Comparison of ENCODE assay signal across 9 mouse cellular contexts in genomic region chr11:100814498-100814897, GRCm38 (mm10). TPM values are rescaled to one million over a fixed set of nuclear protein-coding genes. Genes with fewer than 3 reads are reported as not detected.
DNase-seq lines count a peak whose midpoint lies in the region; ATAC-seq and TF ChIP-seq lines count a peak whose summit lies in the region.
"Had no signal": no experiment of that assay in that cellular context is flagged by ENCODE, and none has a peak within 500 bp of the region (broad histone marks: within the 10 kb centered on the region; RNA-seq: fewer than 3 reads in every experiment).

No protein-coding gene starts in this region.

- H3K4me3 ChIP-seq in heart, adult 2 months = no peak overlapping the region
- H3K4me3 ChIP-seq in kidney, embryonic 16.5 days (ENCODE audit: low read length) = peak overlapping the region; percentile 20
- H3K4me3 ChIP-seq in hindbrain, embryonic 12.5 days = no peak overlapping the region

- H3K79me2 ChIP-seq in heart, adult 2 months (replicated peaks; ENCODE audit: control insufficient read depth, insufficient read depth, low read length) = peaks cover 5% of the 10 kb centered on the region

- TF ChIP-seq POLR2A in heart, adult 2 months (IDR thresholded peaks at IDR 0.05; ENCODE audit: insufficient read depth, low read depth, low read length) = no peak

- H3K36me3 ChIP-seq in heart, adult 2 months (ENCODE audit: control insufficient read depth, insufficient read depth, low read length) = no peaks in the 10 kb centered on the region
- no peaks in the 10 kb centered on the region for H3K36me3 ChIP-seq in kidney, embryonic 16.5 days (ENCODE audit: insufficient read depth, low read length)
- no peaks in the 10 kb centered on the region for H3K36me3 ChIP-seq in hindbrain, embryonic 12.5 days

- peak overlapping the region; percentile 53 for H3K27ac ChIP-seq in heart, adult 2 months
- 0 out of 2 replicates have a peak overlapping the region, but pooled peaks have one; percentile 29 for H3K27ac ChIP-seq in kidney, embryonic 16.5 days (ENCODE audit: low read length)
- H3K27ac ChIP-seq in hindbrain, embryonic 12.5 days = no peak overlapping the region

- peak overlapping the region; percentile 45 for H3K4me2 ChIP-seq in kidney, embryonic 16.5 days (replicated peaks; ENCODE audit: low read depth, low read length)
- H3K4me2 ChIP-seq in hindbrain, embryonic 12.5 days (replicated peaks) = no peak overlapping the region

- H3K9me3 ChIP-seq in kidney, embryonic 16.5 days (ENCODE audit: low read length) = 0 out of 2 replicates have a peak, but pooled peaks cover 3% of the 10 kb centered on the region
- H3K9me3 ChIP-seq in hindbrain, embryonic 12.5 days (replicated peaks) = 0 out of 2 replicates have a peak, but pooled peaks cover 4% of the 10 kb centered on the region

- WGBS in heart, adult 2 months = 40% methylated on average over 13 of the region's 13 CpGs
- WGBS in kidney, embryonic 16.5 days = 18% methylated on average over 13 of the region's 13 CpGs
- WGBS in hindbrain, embryonic 12.5 days = 71% methylated on average over 13 of the region's 13 CpGs

- TF ChIP-seq CTCF in heart, adult 2 months (IDR thresholded peaks at IDR 0.05) = peak; percentile 43

- H3K9ac ChIP-seq in heart, adult 2 months (ENCODE audit: low read depth, low read length) = peak overlapping the region; percentile 14; the same call in 1 of the 2 replicates
- no peak overlapping the region for H3K9ac ChIP-seq in kidney, embryonic 16.5 days (replicated peaks; ENCODE audit: low read length)
- no peak overlapping the region for H3K9ac ChIP-seq in hindbrain, embryonic 12.5 days

- DNase-seq in B cell, adult 2 months = peak; percentile 88
- peak; percentile 76 to 78 for DNase-seq in adrenal gland, postnatal 36 days
- DNase-seq in heart, adult 2 months = peak; percentile 74 to 85
- DNase-seq in lung, postnatal 36 days = peak; percentile 92
- DNase-seq in thymus, adult 18-20 months = peak; percentile 70 to 86
- no peak for DNase-seq in testis, postnatal 10 days (ENCODE audit: low spot score)

- no peaks in the 10 kb centered on the region for H3K27me3 ChIP-seq in heart, adult 2 months (ENCODE audit: control insufficient read depth, insufficient read depth, low read length)
- H3K27me3 ChIP-seq in kidney, embryonic 16.5 days (ENCODE audit: insufficient read depth, low read length) = no peaks in the 10 kb centered on the region
- H3K27me3 ChIP-seq in hindbrain, embryonic 12.5 days = no peaks in the 10 kb centered on the region

- TF ChIP-seq EP300 in heart, adult 2 months (IDR thresholded peaks at IDR 0.05; ENCODE audit: insufficient read depth, low read depth, low read length) = no peak

- H3K4me1 ChIP-seq in heart, adult 2 months (ENCODE audit: control insufficient read depth, insufficient read depth, low read length) = peaks cover 10% of the 10 kb centered on the region
- peaks cover 21% of the 10 kb centered on the region for H3K4me1 ChIP-seq in kidney, embryonic 16.5 days (ENCODE audit: insufficient read depth, low read length)
- H3K4me1 ChIP-seq in hindbrain, embryonic 12.5 days = peaks cover 4% of the 10 kb centered on the region; the same call in 1 of the 2 replicates

- peak; percentile 73 for ATAC-seq in kidney, embryonic 16.5 days (ENCODE audit: low FRiP score, low TSS enrichment)
- ATAC-seq in hindbrain, embryonic 12.5 days (ENCODE audit: low FRiP score) = no peak

- intact Hi-C loops in heart, adult 2 months (cut with DNase I) = loop anchor here (2.0 to 5.0 kb wide), 2 partner anchors 24 to 33 kb away; no protein-coding TSS in a partner anchor

RNA-seq across cellular contexts. Expression of gene Stat5b, which starts 36.0 kb away (rescaled TPM):
- 100 to 1,000 TPM in 1 of 2 experiments, 10 to 100 TPM in 1; 58.3 to 111 TPM for total RNA-seq in adrenal gland, postnatal 36 days (2021)
- 10 to 100 TPM; 58.6 to 65.2 TPM for total RNA-seq in heart, adult 2 months (2021)
- polyA plus RNA-seq in heart, adult 2 months (2012; rRNA removed) = 35.4 and 50.7 TPM in 2 replicates
- polyA plus RNA-seq in kidney, embryonic 16.5 days (2015; fragmentation: Nextera tagmentation; extraction: Ambion mirVana) = 18.7 and 22.5 TPM in 2 replicates
- polyA plus RNA-seq in hindbrain, embryonic 12.5 days (2016; fragmentation: Nextera tagmentation; extraction: Ambion mirVana) = 17.3 and 20.5 TPM in 2 replicates

RNA-seq across cellular contexts. Expression of gene Ghdc, which starts 43.7 kb away (rescaled TPM):
- 10 to 100 TPM; 18.8 to 25.8 TPM for total RNA-seq in adrenal gland, postnatal 36 days (2021)
- total RNA-seq in heart, adult 2 months (2021) = 10 to 100 TPM; 10.1 to 11.6 TPM
- polyA plus RNA-seq in heart, adult 2 months (2012; rRNA removed) = 11.2 and 12.8 TPM in 2 replicates
- 8.4 and 8.9 TPM in 2 replicates for polyA plus RNA-seq in kidney, embryonic 16.5 days (2015; fragmentation: Nextera tagmentation; extraction: Ambion mirVana)
- polyA plus RNA-seq in hindbrain, embryonic 12.5 days (2016; fragmentation: Nextera tagmentation; extraction: Ambion mirVana) = 4.4 and 4.7 TPM in 2 replicates

RNA-seq across cellular contexts. Expression of gene Stat5a, which starts 44.7 kb away (rescaled TPM):
- 10 to 100 TPM; 26.3 to 39.8 TPM for total RNA-seq in adrenal gland, postnatal 36 days (2021)
- 10 to 100 TPM; 20.3 to 22.3 TPM for total RNA-seq in heart, adult 2 months (2021)
- polyA plus RNA-seq in heart, adult 2 months (2012; rRNA removed) = 24.3 and 26.6 TPM in 2 replicates
- 3.7 and 4.5 TPM in 2 replicates for polyA plus RNA-seq in kidney, embryonic 16.5 days (2015; fragmentation: Nextera tagmentation; extraction: Ambion mirVana)
- 1.4 and 2.8 TPM in 2 replicates for polyA plus RNA-seq in hindbrain, embryonic 12.5 days (2016; fragmentation: Nextera tagmentation; extraction: Ambion mirVana)

RNA-seq across cellular contexts. Expression of gene Hcrt, which starts 51.8 kb away (rescaled TPM):
- not detected for total RNA-seq in adrenal gland, postnatal 36 days (2021)
- total RNA-seq in heart, adult 2 months (2021) = not detected
- not detected in 2 replicates for polyA plus RNA-seq in heart, adult 2 months (2012; rRNA removed)
- polyA plus RNA-seq in kidney, embryonic 16.5 days (2015; fragmentation: Nextera tagmentation; extraction: Ambion mirVana) = not detected in 2 replicates
- polyA plus RNA-seq in hindbrain, embryonic 12.5 days (2016; fragmentation: Nextera tagmentation; extraction: Ambion mirVana) = not detected in 2 replicates
- polyA plus RNA-seq: neural tube, embryonic 11.5 days had no signal

RNA-seq across cellular contexts. Expression of gene Kcnh4, which starts 54.8 kb away (rescaled TPM):
- total RNA-seq in adrenal gland, postnatal 36 days (2021) = under 1 TPM; 0.10 to 0.13 TPM
- not detected for total RNA-seq in heart, adult 2 months (2021)
- polyA plus RNA-seq in heart, adult 2 months (2012; rRNA removed) = 0.04 TPM in 1 of 2 replicates, not detected in the other
- polyA plus RNA-seq in kidney, embryonic 16.5 days (2015; fragmentation: Nextera tagmentation; extraction: Ambion mirVana) = not detected in 2 replicates
- 6.0 and 6.2 TPM in 2 replicates for polyA plus RNA-seq in hindbrain, embryonic 12.5 days (2016; fragmentation: Nextera tagmentation; extraction: Ambion mirVana)
